Mouse (Mus musculus) embryonic facial prominence, embryonic 15.5 days (tissue): Measurements from ENCODE around the gene Lingo2. TPM values are rescaled to one million over a fixed set of nuclear protein-coding genes. Genes with fewer than 3 reads are reported as not detected.
"Not testable (repeated sequence)": the region's sequence is repeated elsewhere in the genome, so short reads cannot be mapped to it uniquely, and the experiment has no call there.

Experiments
- ATAC-seq: fragments of 200-750 bp; cut with Nextera tagmentation; 2 replicates; pipeline ENCODE4 v1.8.0; 2017; ENCODE audit warnings: low read depth, moderate TSS enrichment; ENCODE audit not compliant: insufficient number of reproducible peaks, low FRiP score, low TSS enrichment
- H3K27ac ChIP-seq: fragments of 300-500 bp; sonication (generic); replicated peaks from 2 replicates; pipeline ENCODE4 v1.5.1; 2015; ENCODE audit warnings: mild to moderate bottlenecking, inconsistent platforms
- H3K27me3 ChIP-seq: fragments of 300-500 bp; sonication (generic); 2 replicates; pipeline ENCODE4 v1.6.1; 2015; ENCODE audit warnings: inconsistent platforms
- H3K36me3 ChIP-seq: fragments of 300-500 bp; sonication (generic); 2 replicates; pipeline ENCODE4 v1.6.1; 2015; ENCODE audit warnings: mild to moderate bottlenecking, inconsistent platforms
- H3K4me1 ChIP-seq: fragments of 300-500 bp; sonication (generic); 2 replicates; pipeline ENCODE4 v1.6.1; 2015; ENCODE audit warnings: inconsistent platforms
- H3K4me2 ChIP-seq: fragments of 300-500 bp; sonication (generic); replicated peaks from 2 replicates; pipeline ENCODE4 v1.6.1; 2015; ENCODE audit warnings: mild to moderate bottlenecking, inconsistent platforms
- H3K4me3 ChIP-seq: fragments of 300-500 bp; sonication (generic); replicated peaks from 2 replicates; pipeline ENCODE4 v1.5.1; 2015; ENCODE audit warnings: mild to moderate bottlenecking, inconsistent platforms
- H3K9ac ChIP-seq: fragments of 300-500 bp; sonication (generic); 2 replicates; pipeline ENCODE4 v1.6.1; 2015; ENCODE audit warnings: inconsistent platforms
- H3K9me3 ChIP-seq: fragments of 300-500 bp; sonication (generic); replicated peaks from 2 replicates; pipeline ENCODE4 v1.6.1; 2016; ENCODE audit warnings: inconsistent platforms
- WGBS: fragments of 180-500 bp; shearing (Covaris S2); methylation state at CpG from one replicate; pipeline ENCODE4 v1.1.7; 2015; 5-methylcytosine and 5-hydroxymethylcytosine counted together
- polyA plus RNA-seq: library from polyadenylated mRNA; unstranded; fragments of >200 nt; fragmentation: Nextera tagmentation; extraction: Ambion mirVana; gene quantifications from 2 replicates; pipeline ENCODE4 v1.2.1, GENCODE M21; 2015

Gene Lingo2
- polyA plus RNA-seq, 1 experiment from 2014 or later: 4.6 TPM

DNA sequence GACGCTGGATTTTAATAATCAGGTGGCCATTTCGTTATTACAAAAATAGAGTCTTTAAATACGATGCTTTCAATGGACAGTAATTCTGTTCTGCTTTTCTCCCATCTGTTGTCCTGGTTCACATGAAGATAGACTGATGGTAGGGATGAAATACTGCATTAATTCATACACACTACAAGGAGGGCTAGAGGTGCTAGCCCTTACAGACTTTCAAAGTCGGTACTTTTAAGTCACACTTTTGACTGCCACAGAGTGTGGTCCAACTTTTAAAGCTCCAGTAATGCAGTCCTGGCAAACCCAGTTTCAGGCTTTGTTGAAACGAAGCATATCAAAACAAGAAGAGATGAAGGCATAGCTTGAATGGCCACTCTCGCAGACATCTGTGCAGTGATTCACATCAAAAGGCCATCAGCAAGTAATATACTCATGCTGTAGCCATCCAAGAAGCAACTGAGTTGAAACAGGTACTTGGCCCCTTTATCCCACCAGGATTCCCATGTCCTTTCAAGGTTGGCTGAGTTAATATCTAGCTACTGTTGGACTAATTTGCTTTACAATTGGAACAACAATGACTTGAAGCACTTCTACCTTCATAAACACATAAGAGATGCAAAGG lies 872.5 kb downstream of the Lingo2 start:
- Histone ChIP-seq H3K9ac (no peak overlapping the region), H3K9me3 (no peaks in the 10 kb centered on the region), H3K36me3 (no peaks in the 10 kb centered on the region), H3K4me1 (no peaks in the 10 kb centered on the region), H3K27ac (no peak overlapping the region), H3K4me3 (no peak overlapping the region), H3K27me3 (no peaks in the 10 kb centered on the region), H3K4me2 (no peak overlapping the region)
- 83% methylated on average over 6 of the region's 6 CpGs for WGBS
- ATAC-seq: no peak

GRCm38 (mm10) chr4:36064701-36065100 lies 886.8 kb downstream of the Lingo2 start:
- 71% methylated on average over 1 of the region's 1 CpGs for WGBS
- not testable (repeated sequence) for H3K9me3 ChIP-seq, ATAC-seq, H3K27ac ChIP-seq, H3K4me2 ChIP-seq, H3K36me3 ChIP-seq, H3K27me3 ChIP-seq, H3K4me3 ChIP-seq, H3K4me1 ChIP-seq, H3K9ac ChIP-seq

GRCm38 (mm10) chr4:36052791-36053376 lies 898.7 kb downstream of the Lingo2 start:
- no peak for ATAC-seq
- Histone ChIP-seq H3K4me1 (no peaks in the 10 kb centered on the region), H3K9me3 (no peaks in the 10 kb centered on the region), H3K9ac (no peak overlapping the region), H3K36me3 (no peaks in the 10 kb centered on the region), H3K27me3 (no peaks in the 10 kb centered on the region), H3K4me2 (no peak overlapping the region), H3K27ac (no peak overlapping the region), H3K4me3 (no peak overlapping the region)
- 60% methylated on average over 6 of the region's 6 CpGs for WGBS

- no peak overlapping the region for H3K4me3 ChIP-seq
- H3K9ac ChIP-seq: no peak overlapping the region
- no peaks in the 10 kb centered on the region for H3K4me1 ChIP-seq
- ATAC-seq: no peak
- H3K27me3 ChIP-seq: no peaks in the 10 kb centered on the region
- no peaks in the 10 kb centered on the region for H3K36me3 ChIP-seq
- no peak overlapping the region for H3K4me2 ChIP-seq
- WGBS: 77% methylated on average over 3 of the region's 3 CpGs
- no peak overlapping the region for H3K27ac ChIP-seq
- no peaks in the 10 kb centered on the region for H3K9me3 ChIP-seq
These were observed 911.2 kb downstream of the Lingo2 start for GRCm38 (mm10) chr4:36040361-36040760.

- 87% methylated on average over 2 of the region's 2 CpGs for WGBS
- ATAC-seq: no peak
- H3K27me3 ChIP-seq: no peaks in the 10 kb centered on the region
These were observed 912.8 kb downstream of the Lingo2 start for GRCm38 (mm10) chr4:36038742-36039141.

GRCm38 (mm10) chr4:36032039-36032438 lies 919.5 kb downstream of the Lingo2 start:
- WGBS: 71% methylated on average over 5 of the region's 5 CpGs

More at GRCm38 (mm10) chr4:36038742-36039141, 912.8 kb downstream of the Lingo2 start:
- Histone ChIP-seq H3K4me2 (no peak overlapping the region), H3K4me1 (no peaks in the 10 kb centered on the region), H3K9ac (no peak overlapping the region), H3K36me3 (no peaks in the 10 kb centered on the region), H3K9me3 (no peaks in the 10 kb centered on the region), H3K27ac (no peak overlapping the region), H3K4me3 (no peak overlapping the region)

GRCm38 (mm10) chr4:36014181-36014580 lies 937.4 kb downstream of the Lingo2 start:
- no peak overlapping the region for H3K4me3 ChIP-seq
- ATAC-seq: no peak
- WGBS: 52% methylated on average over 4 of the region's 4 CpGs

More at GRCm38 (mm10) chr4:36032039-36032438, 919.5 kb downstream of the Lingo2 start:
- Histone ChIP-seq H3K9me3 (no peaks in the 10 kb centered on the region), H3K27ac (no peak overlapping the region), H3K4me1 (no peaks in the 10 kb centered on the region), H3K36me3 (no peaks in the 10 kb centered on the region), H3K9ac (no peak overlapping the region), H3K27me3 (no peaks in the 10 kb centered on the region), H3K4me2 (no peak overlapping the region), H3K4me3 (no peak overlapping the region)
- no peak for ATAC-seq

GRCm38 (mm10) chr4:35992005-35992763 lies 959.4 kb downstream of the Lingo2 start:
- Histone ChIP-seq H3K27ac (no peak overlapping the region), H3K4me1 (no peaks in the 10 kb centered on the region), H3K4me2 (no peak overlapping the region), H3K9ac (no peak overlapping the region), H3K4me3 (no peak overlapping the region), H3K9me3 (no peaks in the 10 kb centered on the region), H3K27me3 (no peaks in the 10 kb centered on the region), H3K36me3 (no peaks in the 10 kb centered on the region)
- WGBS: 84% methylated on average over 2 of the region's 2 CpGs
- ATAC-seq: no peak

More at GRCm38 (mm10) chr4:36014181-36014580, 937.4 kb downstream of the Lingo2 start:
- H3K36me3 ChIP-seq: no peaks in the 10 kb centered on the region
- H3K4me1 ChIP-seq: no peaks in the 10 kb centered on the region
- H3K4me2 ChIP-seq: no peak overlapping the region
- no peaks in the 10 kb centered on the region for H3K9me3 ChIP-seq
- no peaks in the 10 kb centered on the region for H3K27me3 ChIP-seq
- no peak overlapping the region for H3K9ac ChIP-seq
- H3K27ac ChIP-seq: no peak overlapping the region

- ATAC-seq: no peak
These were observed 965.5 kb downstream of the Lingo2 start for GRCm38 (mm10) chr4:35986012-35986411.

GRCm38 (mm10) chr4:35963532-35963931 lies 988.0 kb downstream of the Lingo2 start:
- WGBS: 68% methylated on average over 4 of the region's 4 CpGs

More at GRCm38 (mm10) chr4:35986012-35986411, 965.5 kb downstream of the Lingo2 start:
- H3K9me3 ChIP-seq: no peaks in the 10 kb centered on the region
- 84% methylated on average over 6 of the region's 6 CpGs for WGBS
- no peaks in the 10 kb centered on the region for H3K36me3 ChIP-seq
- H3K4me2 ChIP-seq: no peak overlapping the region
- H3K27ac ChIP-seq: no peak overlapping the region
- H3K4me1 ChIP-seq: no peaks in the 10 kb centered on the region
- no peak overlapping the region for H3K4me3 ChIP-seq
- H3K27me3 ChIP-seq: no peaks in the 10 kb centered on the region
- no peak overlapping the region for H3K9ac ChIP-seq

DNA sequence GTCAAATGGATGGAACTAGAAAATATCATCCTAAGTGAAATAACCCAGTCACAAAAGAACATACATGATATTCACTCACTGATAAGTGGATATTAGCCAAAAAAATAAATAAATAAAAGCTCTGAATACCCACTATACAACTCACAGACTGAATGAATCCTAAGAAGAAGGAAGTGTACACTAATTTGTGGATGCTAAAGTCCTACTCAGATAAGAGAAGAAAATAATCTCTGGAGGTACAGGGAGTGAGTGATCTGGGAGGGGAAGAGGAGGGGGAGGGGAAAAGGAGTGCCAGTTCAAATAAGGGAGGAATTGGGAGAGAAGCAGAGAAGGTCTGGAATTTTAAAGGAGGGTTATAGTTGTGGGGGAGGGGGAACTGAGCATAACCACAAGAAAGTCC lies 999.7 kb downstream of the Lingo2 start:
- H3K27me3 ChIP-seq: no peaks in the 10 kb centered on the region
- no peaks in the 10 kb centered on the region for H3K36me3 ChIP-seq
- H3K4me1 ChIP-seq: no peaks in the 10 kb centered on the region
- no peak for ATAC-seq
- no peaks in the 10 kb centered on the region for H3K9me3 ChIP-seq
- H3K27ac ChIP-seq: no peak overlapping the region
- H3K4me3 ChIP-seq: no peak overlapping the region
- no peak overlapping the region for H3K4me2 ChIP-seq
- H3K9ac ChIP-seq: no peak overlapping the region

More at GRCm38 (mm10) chr4:35963532-35963931, 988.0 kb downstream of the Lingo2 start:
- Histone ChIP-seq H3K4me1 (no peaks in the 10 kb centered on the region), H3K9ac (no peak overlapping the region), H3K4me2 (no peak overlapping the region), H3K27ac (no peak overlapping the region), H3K4me3 (no peak overlapping the region), H3K36me3 (no peaks in the 10 kb centered on the region), H3K9me3 (no peaks in the 10 kb centered on the region), H3K27me3 (no peaks in the 10 kb centered on the region)
- no peak for ATAC-seq
